Mouse (Mus musculus): ENCODE measurements around the gene Srebf2. TPM values are rescaled to one million over a fixed set of nuclear protein-coding genes. Genes with fewer than 3 reads are reported as not detected.
A peak's percentile ranks its signal among the peaks of the same experiment; 100 is the strongest.
"Not testable (repeated sequence)": the region's sequence is repeated elsewhere in the genome, so short reads cannot be mapped to it uniquely, and the experiment has no call there.

The Srebf2 gene
- polyA plus RNA-seq (2012; fragmentation: generic; extraction: Trizol), result 285 TPM

GRCm38 (mm10) chr15:82146770-82147610 is at the start of gene Srebf2:
TSS of gene Srebf2 (plus strand) at chr15:82147181.
- H3K36me3 ChIP-seq (ENCODE audit: control insufficient read depth, insufficient read depth), result peaks cover 19% of the 10 kb centered on the region
- H3K4me3 ChIP-seq, result peak within 1 kb of the TSS; percentile 67
- no peaks in the 10 kb centered on the region for H3K27me3 ChIP-seq (ENCODE audit: control insufficient read depth, insufficient read depth, insufficient read length)
- peak within 1 kb of the TSS; percentile 89 for H3K4me2 ChIP-seq (ENCODE audit: low read depth)
- TF ChIP-seq POLR2A (IDR thresholded peaks at IDR 0.05; ENCODE audit: insufficient read length, low read depth) (peak; percentile 95), TCF12 (IDR thresholded peaks at IDR 0.05; ENCODE audit: insufficient read depth, poor library complexity, severe bottlenecking) (no peak), MAX (IDR thresholded peaks at IDR 0.05; ENCODE audit: low read depth) (no peak), CEBPB (IDR thresholded peaks at IDR 0.05; ENCODE audit: insufficient read depth, poor library complexity, severe bottlenecking) (no peak), USF1 (IDR thresholded peaks at IDR 0.05; ENCODE audit: low read depth) (no peak), MYOG (IDR thresholded peaks at IDR 0.05; ENCODE audit: control insufficient read depth in 1 of 3, insufficient read depth in 1 of 3, insufficient read length in 2 of 3, low read depth in 2 of 3) (peak in 1 of 3 experiments; percentile 66), SRF (IDR thresholded peaks at IDR 0.05; ENCODE audit: control insufficient read depth, insufficient read length, low read depth) (peak; percentile 77), MYOD1 (IDR thresholded peaks at IDR 0.05; ENCODE audit: control insufficient read depth in 1 of 3, insufficient read length in 2 of 3, low read depth in 2 of 3) (peak in 2 of 3 experiments; percentile 47 to 88), REST (IDR thresholded peaks at IDR 0.05; ENCODE audit: insufficient read depth, insufficient read length) (peak; percentile 72), POLR2AphosphoS2 (IDR thresholded peaks at IDR 0.05; ENCODE audit: insufficient read length, low read depth) (peak; percentile 96), E2F4 (IDR thresholded peaks at IDR 0.05; ENCODE audit: insufficient read depth) (no peak), TCF3 (IDR thresholded peaks at IDR 0.05; ENCODE audit: insufficient read length, low read depth) (peak; percentile 53)
- H3ac ChIP-seq (ENCODE audit: control insufficient read depth, insufficient read length), result peak within 1 kb of the TSS; percentile 48
- peaks cover 42% of the 10 kb centered on the region for H3K79me2 ChIP-seq (ENCODE audit: control insufficient read depth, insufficient read depth)

DNA sequence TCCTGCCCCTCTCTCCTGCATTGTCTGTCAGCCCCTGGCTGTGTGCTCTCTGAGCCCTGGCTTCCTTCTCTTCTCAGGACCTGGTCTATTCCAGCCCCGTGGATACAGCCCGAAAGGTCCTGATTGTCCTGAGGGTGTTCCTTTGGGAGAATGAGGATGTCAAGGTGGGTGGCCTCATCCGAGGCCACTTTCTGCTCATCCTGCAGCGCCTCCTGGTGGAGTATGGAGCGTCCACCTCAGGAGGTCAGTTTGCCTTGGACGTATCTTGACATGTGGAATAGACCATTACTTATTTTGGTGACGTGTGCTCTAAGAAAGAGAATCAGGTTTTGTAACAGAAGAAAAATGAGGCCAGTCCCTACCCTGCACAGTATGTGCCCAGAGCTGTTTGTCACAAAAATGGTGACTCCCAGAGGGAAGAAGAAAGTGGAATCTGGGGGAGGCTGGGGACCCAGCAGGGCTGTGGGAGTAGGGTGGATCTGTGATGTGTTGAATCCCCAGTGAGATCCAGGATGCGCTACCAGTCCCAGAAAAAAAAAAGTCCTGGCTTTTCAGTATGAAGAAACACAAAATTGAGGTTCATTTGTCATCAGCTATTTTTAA is 39.9 kb upstream of the Srebf2 start:
- no peak overlapping the region for H3ac ChIP-seq (ENCODE audit: control insufficient read depth, insufficient read length)
- H3K36me3 ChIP-seq (ENCODE audit: control insufficient read depth, insufficient read depth), result no peaks in the 10 kb centered on the region
- no peak overlapping the region for H3K4me3 ChIP-seq
- no peak overlapping the region for H3K4me2 ChIP-seq (ENCODE audit: low read depth)
- no peaks in the 10 kb centered on the region for H3K79me2 ChIP-seq (ENCODE audit: control insufficient read depth, insufficient read depth)
- peaks cover 70% of the 10 kb centered on the region for H3K27me3 ChIP-seq (ENCODE audit: control insufficient read depth, insufficient read depth, insufficient read length)
- TF ChIP-seq MYOG (IDR thresholded peaks at IDR 0.05; ENCODE audit: control insufficient read depth in 1 of 3, insufficient read depth in 1 of 3, insufficient read length in 2 of 3, low read depth in 2 of 3), result no peak
- no peak for TF ChIP-seq REST (IDR thresholded peaks at IDR 0.05; ENCODE audit: insufficient read depth, insufficient read length)
- TF ChIP-seq POLR2AphosphoS2 (IDR thresholded peaks at IDR 0.05; ENCODE audit: insufficient read length, low read depth), result no peak
- no peak for TF ChIP-seq MYOD1 (IDR thresholded peaks at IDR 0.05; ENCODE audit: control insufficient read depth in 1 of 3, insufficient read length in 2 of 3, low read depth in 2 of 3)
- TF ChIP-seq SRF (IDR thresholded peaks at IDR 0.05; ENCODE audit: control insufficient read depth, insufficient read length, low read depth), result no peak

GRCm38 (mm10) chr15:82120544-82120943 is 26.4 kb upstream of the Srebf2 start:
- no peak overlapping the region for H3ac ChIP-seq (ENCODE audit: control insufficient read depth, insufficient read length)
- no peaks in the 10 kb centered on the region for H3K79me2 ChIP-seq (ENCODE audit: control insufficient read depth, insufficient read depth)
- no peaks in the 10 kb centered on the region for H3K36me3 ChIP-seq (ENCODE audit: control insufficient read depth, insufficient read depth)
- no peak overlapping the region for H3K4me3 ChIP-seq
- peaks cover 36% of the 10 kb centered on the region for H3K27me3 ChIP-seq (ENCODE audit: control insufficient read depth, insufficient read depth, insufficient read length)
- TF ChIP-seq MYOD1 (IDR thresholded peaks at IDR 0.05; ENCODE audit: control insufficient read depth in 1 of 3, insufficient read length in 2 of 3, low read depth in 2 of 3) (no peak), SRF (IDR thresholded peaks at IDR 0.05; ENCODE audit: control insufficient read depth, insufficient read length, low read depth) (no peak), USF1 (IDR thresholded peaks at IDR 0.05; ENCODE audit: low read depth) (no peak), CEBPB (IDR thresholded peaks at IDR 0.05; ENCODE audit: insufficient read depth, poor library complexity, severe bottlenecking) (no peak), POLR2AphosphoS2 (IDR thresholded peaks at IDR 0.05; ENCODE audit: insufficient read length, low read depth) (no peak), MAX (IDR thresholded peaks at IDR 0.05; ENCODE audit: low read depth) (no peak), TCF12 (IDR thresholded peaks at IDR 0.05; ENCODE audit: insufficient read depth, poor library complexity, severe bottlenecking) (no peak), REST (IDR thresholded peaks at IDR 0.05; ENCODE audit: insufficient read depth, insufficient read length) (no peak), E2F4 (IDR thresholded peaks at IDR 0.05; ENCODE audit: insufficient read depth) (no peak), TCF3 (IDR thresholded peaks at IDR 0.05; ENCODE audit: insufficient read length, low read depth) (no peak), POLR2A (IDR thresholded peaks at IDR 0.05; ENCODE audit: insufficient read length, low read depth) (no peak), MYOG (IDR thresholded peaks at IDR 0.05; ENCODE audit: control insufficient read depth in 1 of 3, insufficient read depth in 1 of 3, insufficient read length in 2 of 3, low read depth in 2 of 3) (no peak)
- H3K4me2 ChIP-seq (ENCODE audit: low read depth), result no peak overlapping the region

- H3K4me2 ChIP-seq (ENCODE audit: low read depth), result peak overlapping the region; percentile 98
- peak overlapping the region; percentile 58 for H3K4me3 ChIP-seq
- not testable (repeated sequence) for H3ac ChIP-seq (ENCODE audit: control insufficient read depth, insufficient read length); H3K36me3 ChIP-seq (ENCODE audit: control insufficient read depth, insufficient read depth)
- H3K27me3 ChIP-seq (ENCODE audit: control insufficient read depth, insufficient read depth, insufficient read length), result peaks cover 18% of the 10 kb centered on the region
- H3K79me2 ChIP-seq (ENCODE audit: control insufficient read depth, insufficient read depth), result peaks cover 19% of the 10 kb centered on the region
Measured at GRCm38 (mm10) chr15:82126690-82127089, 20.3 kb upstream of the Srebf2 start.
